Mouse (Mus musculus): ENCODE results near the gene Flvcr2. TPM values are rescaled to one million over a fixed set of nuclear protein-coding genes. Genes with fewer than 3 reads are reported as not detected.
A peak's percentile ranks its signal among the peaks of the same experiment; 100 is the strongest.

Gene Flvcr2
- polyA plus RNA-seq, 1 experiment from 2014 or later = 2.6 TPM

- H3K4me3 ChIP-seq (ENCODE audit: low read depth, low read length) = no peak overlapping the region
- H3K4me1 ChIP-seq (ENCODE audit: control insufficient read depth, insufficient read depth, low read length) = no peaks in the 10 kb centered on the region
- H3K4me2 ChIP-seq (ENCODE audit: low read length) = no peak overlapping the region
- H3K36me3 ChIP-seq (ENCODE audit: control insufficient read depth, insufficient read depth, low read length) = no peaks in the 10 kb centered on the region
- no peaks in the 10 kb centered on the region for H3K9me3 ChIP-seq (replicated peaks; ENCODE audit: control insufficient read depth, low read length)
- no peak overlapping the region for H3K9ac ChIP-seq (ENCODE audit: low read length)
- H3K27me3 ChIP-seq (replicated peaks; ENCODE audit: control insufficient read depth, insufficient read depth, low read length) = 0 out of 2 replicates have a peak, but pooled peaks cover 3% of the 10 kb centered on the region
- H3K27ac ChIP-seq (ENCODE audit: low read depth, low read length) = no peak overlapping the region
- ATAC-seq (no peak), DNase-seq (ENCODE audit: low spot score) (no peak)
- WGBS = 84% methylated on average over 4 of the region's 4 CpGs
Measured at GRCm38 (mm10) chr12:85725306-85725705, 21.0 kb upstream of the Flvcr2 start.

- Histone ChIP-seq H3K27ac (ENCODE audit: low read depth, low read length) (no peak overlapping the region), H3K4me3 (ENCODE audit: low read depth, low read length) (no peak overlapping the region), H3K4me2 (ENCODE audit: low read length) (no peak overlapping the region), H3K36me3 (ENCODE audit: control insufficient read depth, insufficient read depth, low read length) (no peaks in the 10 kb centered on the region), H3K9me3 (replicated peaks; ENCODE audit: control insufficient read depth, low read length) (no peaks in the 10 kb centered on the region), H3K27me3 (replicated peaks; ENCODE audit: control insufficient read depth, insufficient read depth, low read length) (0 out of 2 replicates have a peak, but pooled peaks cover 3% of the 10 kb centered on the region), H3K9ac (ENCODE audit: low read length) (no peak overlapping the region), H3K4me1 (ENCODE audit: control insufficient read depth, insufficient read depth, low read length) (no peaks in the 10 kb centered on the region)
- no peak for ATAC-seq
- DNase-seq (ENCODE audit: low spot score) = no peak
- WGBS = 62% methylated on average over 6 of the region's 6 CpGs
Measured at GRCm38 (mm10) chr12:85726729-85727397, 19.5 kb upstream of the Flvcr2 start.

- Histone ChIP-seq H3K9me3 (replicated peaks; ENCODE audit: control insufficient read depth, low read length) (no peaks in the 10 kb centered on the region), H3K27ac (ENCODE audit: low read depth, low read length) (no peak overlapping the region), H3K4me2 (ENCODE audit: low read length) (no peak overlapping the region), H3K4me1 (ENCODE audit: control insufficient read depth, insufficient read depth, low read length) (no peaks in the 10 kb centered on the region), H3K36me3 (ENCODE audit: control insufficient read depth, insufficient read depth, low read length) (no peaks in the 10 kb centered on the region), H3K27me3 (replicated peaks; ENCODE audit: control insufficient read depth, insufficient read depth, low read length) (0 out of 2 replicates have a peak, but pooled peaks cover 3% of the 10 kb centered on the region), H3K4me3 (ENCODE audit: low read depth, low read length) (no peak overlapping the region), H3K9ac (ENCODE audit: low read length) (no peak overlapping the region)
- no peak for ATAC-seq
- 80% methylated on average over 7 of the region's 7 CpGs for WGBS
- DNase-seq (ENCODE audit: low spot score) = no peak
Measured at GRCm38 (mm10) chr12:85728181-85728580, 18.2 kb upstream of the Flvcr2 start.

GRCm38 (mm10) chr12:85729022-85729944, 17.1 kb upstream of the Flvcr2 start:
- DNase-seq (ENCODE audit: low spot score) (peak; percentile 61), ATAC-seq (no peak)
- Histone ChIP-seq H3K27me3 (replicated peaks; ENCODE audit: control insufficient read depth, insufficient read depth, low read length) (0 out of 2 replicates have a peak, but pooled peaks cover 3% of the 10 kb centered on the region), H3K4me2 (ENCODE audit: low read length) (no peak overlapping the region), H3K4me1 (ENCODE audit: control insufficient read depth, insufficient read depth, low read length) (no peaks in the 10 kb centered on the region), H3K9me3 (replicated peaks; ENCODE audit: control insufficient read depth, low read length) (no peaks in the 10 kb centered on the region), H3K4me3 (ENCODE audit: low read depth, low read length) (no peak overlapping the region), H3K9ac (ENCODE audit: low read length) (no peak overlapping the region), H3K36me3 (ENCODE audit: control insufficient read depth, insufficient read depth, low read length) (no peaks in the 10 kb centered on the region), H3K27ac (ENCODE audit: low read depth, low read length) (no peak overlapping the region)
- 39% methylated on average over 17 of the region's 17 CpGs for WGBS

- no peaks in the 10 kb centered on the region for H3K36me3 ChIP-seq (ENCODE audit: control insufficient read depth, insufficient read depth, low read length)
- ATAC-seq (no peak), DNase-seq (ENCODE audit: low spot score) (no peak)
- no peak overlapping the region for H3K9ac ChIP-seq (ENCODE audit: low read length)
- no peak overlapping the region for H3K27ac ChIP-seq (ENCODE audit: low read depth, low read length)
- no peak overlapping the region for H3K4me2 ChIP-seq (ENCODE audit: low read length)
- H3K27me3 ChIP-seq (replicated peaks; ENCODE audit: control insufficient read depth, insufficient read depth, low read length) = 0 out of 2 replicates have a peak, but pooled peaks cover 3% of the 10 kb centered on the region
- WGBS = 69% methylated on average over 6 of the region's 6 CpGs
- H3K4me1 ChIP-seq (ENCODE audit: control insufficient read depth, insufficient read depth, low read length) = no peaks in the 10 kb centered on the region
- H3K9me3 ChIP-seq (replicated peaks; ENCODE audit: control insufficient read depth, low read length) = no peaks in the 10 kb centered on the region
- no peak overlapping the region for H3K4me3 ChIP-seq (ENCODE audit: low read depth, low read length)
Measured at GRCm38 (mm10) chr12:85729945-85730290, 16.4 kb upstream of the Flvcr2 start.

- Histone ChIP-seq H3K9ac (ENCODE audit: low read length) (no peak overlapping the region), H3K4me1 (ENCODE audit: control insufficient read depth, insufficient read depth, low read length) (no peaks in the 10 kb centered on the region), H3K4me3 (ENCODE audit: low read depth, low read length) (no peak overlapping the region), H3K27ac (ENCODE audit: low read depth, low read length) (no peak overlapping the region), H3K36me3 (ENCODE audit: control insufficient read depth, insufficient read depth, low read length) (no peaks in the 10 kb centered on the region), H3K9me3 (replicated peaks; ENCODE audit: control insufficient read depth, low read length) (no peaks in the 10 kb centered on the region), H3K4me2 (ENCODE audit: low read length) (no peak overlapping the region), H3K27me3 (replicated peaks; ENCODE audit: control insufficient read depth, insufficient read depth, low read length) (no peaks in the 10 kb centered on the region)
- ATAC-seq (no peak), DNase-seq (ENCODE audit: low spot score) (no peak)
- WGBS = 96% methylated on average over 2 of the region's 2 CpGs
Measured at GRCm38 (mm10) chr12:85736203-85736602, 10.1 kb upstream of the Flvcr2 start.

- Histone ChIP-seq H3K4me1 (ENCODE audit: control insufficient read depth, insufficient read depth, low read length) (no peaks in the 10 kb centered on the region), H3K9ac (ENCODE audit: low read length) (no peak overlapping the region), H3K36me3 (ENCODE audit: control insufficient read depth, insufficient read depth, low read length) (no peaks in the 10 kb centered on the region), H3K9me3 (replicated peaks; ENCODE audit: control insufficient read depth, low read length) (no peaks in the 10 kb centered on the region), H3K27ac (ENCODE audit: low read depth, low read length) (no peak overlapping the region), H3K4me2 (ENCODE audit: low read length) (no peak overlapping the region), H3K27me3 (replicated peaks; ENCODE audit: control insufficient read depth, insufficient read depth, low read length) (no peaks in the 10 kb centered on the region), H3K4me3 (ENCODE audit: low read depth, low read length) (no peak overlapping the region)
- DNase-seq (ENCODE audit: low spot score) (no peak), ATAC-seq (no peak)
- 84% methylated on average over 3 of the region's 3 CpGs for WGBS
Measured at GRCm38 (mm10) chr12:85736960-85737359, 9.4 kb upstream of the Flvcr2 start.

GRCm38 (mm10) chr12:85746696-85747219, 419 bp downstream of the Flvcr2 start:
- H3K4me3 ChIP-seq (ENCODE audit: low read depth, low read length) = peak overlapping the region; percentile 17
- 20% methylated on average over 21 of the region's 21 CpGs for WGBS
- H3K4me1 ChIP-seq (ENCODE audit: control insufficient read depth, insufficient read depth, low read length) = peaks cover 7% of the 10 kb centered on the region
- no peaks in the 10 kb centered on the region for H3K36me3 ChIP-seq (ENCODE audit: control insufficient read depth, insufficient read depth, low read length)
- no peak overlapping the region for H3K27ac ChIP-seq (ENCODE audit: low read depth, low read length)
- peak; percentile 4; the same call in 1 of the 2 replicates for ATAC-seq
- H3K9ac ChIP-seq (ENCODE audit: low read length) = peak overlapping the region; percentile 41
- H3K4me2 ChIP-seq (ENCODE audit: low read length) = peak overlapping the region; percentile 59
- no peak for DNase-seq (ENCODE audit: low spot score)
- peaks cover 12% of the 10 kb centered on the region for H3K27me3 ChIP-seq (replicated peaks; ENCODE audit: control insufficient read depth, insufficient read depth, low read length)
- no peaks in the 10 kb centered on the region for H3K9me3 ChIP-seq (replicated peaks; ENCODE audit: control insufficient read depth, low read length)

Measured in forebrain, embryonic 14.5 days (tissue).